Mouse (Mus musculus) ovary, postnatal 36 days (tissue): ENCODE measurements around the gene Suz12.

Experiments used
- DNase-seq: peaks from one replicate; pipeline ENCODE4 v3.0.0; 2022; ENCODE audit warnings: low spot score, mixed read lengths

The Suz12 gene

GRCm38 (mm10) chr11:80077784-80078545 is 85.1 kb downstream of the Suz12 start:
- DNase-seq, result no peak

GRCm38 (mm10) chr11:80078831-80079230 is 85.9 kb downstream of the Suz12 start:
- DNase-seq, result no peak

- DNase-seq, result no peak
Observed at GRCm38 (mm10) chr11:80079751-80080150, 86.8 kb downstream of the Suz12 start.

GRCm38 (mm10) chr11:80080381-80080825 is 87.5 kb downstream of the Suz12 start:
- DNase-seq, result no peak

GRCm38 (mm10) chr11:80080826-80081728 is 88.2 kb downstream of the Suz12 start, which contains the start of gene Crlf3:
Gene Crlf3 (minus strand): TSS chr11:80080991.
- DNase-seq, result peak; percentile 96

- no peak for DNase-seq
Observed at GRCm38 (mm10) chr11:80081786-80082319, 88.9 kb downstream of the Suz12 start.
